Mouse (Mus musculus) stomach, embryonic 14.5 days (tissue): ENCODE measurements around the gene Grid1. TPM values are rescaled to one million over a fixed set of nuclear protein-coding genes. Genes with fewer than 3 reads are reported as not detected.
A peak's percentile ranks its signal among the peaks of the same experiment; 100 is the strongest.

ENCODE experiments used
- ATAC-seq: fragments of 200-750 bp; cut with Nextera tagmentation; 2 replicates; pipeline ENCODE4 v1.8.0; 2017; ENCODE audit warnings: low read depth, moderate TSS enrichment; ENCODE audit not compliant: insufficient number of reproducible peaks, insufficient read depth, low FRiP score
- H3K27ac ChIP-seq: fragments of 300-500 bp; sonication (generic); 2 replicates; pipeline ENCODE4 v1.5.1; 2014; ENCODE audit warnings: mild to moderate bottlenecking, low read length, moderate library complexity, mixed read lengths
- H3K27me3 ChIP-seq: fragments of 300-500 bp; sonication (generic); 2 replicates; pipeline ENCODE4 v1.6.1; 2014; ENCODE audit warnings: low read length, control low read depth, mixed read lengths; ENCODE audit not compliant: control insufficient read depth, insufficient read depth
- H3K36me3 ChIP-seq: fragments of 300-500 bp; sonication (generic); 2 replicates; pipeline ENCODE4 v1.6.1; 2014; ENCODE audit warnings: mild to moderate bottlenecking, control low read depth, low read length, moderate library complexity, mixed read lengths; ENCODE audit not compliant: control insufficient read depth, insufficient read depth
- H3K4me1 ChIP-seq: fragments of 300-500 bp; sonication (generic); 2 replicates; pipeline ENCODE4 v1.6.1; 2014; ENCODE audit warnings: low read length, control low read depth, mixed read lengths; ENCODE audit not compliant: control insufficient read depth, insufficient read depth
- H3K4me2 ChIP-seq: fragments of 300-500 bp; sonication (generic); replicated peaks from 2 replicates; pipeline ENCODE4 v1.6.1; 2014; ENCODE audit warnings: low read depth, low read length, control low read depth
- H3K4me3 ChIP-seq: fragments of 300-500 bp; sonication (generic); 2 replicates; pipeline ENCODE4 v1.5.1; 2014; ENCODE audit warnings: low read depth, low read length, control low read depth
- H3K9ac ChIP-seq: fragments of 300-500 bp; sonication (generic); replicated peaks from 2 replicates; pipeline ENCODE4 v1.6.1; 2014; ENCODE audit warnings: low read depth, mild to moderate bottlenecking, control low read depth, low read length, moderate library complexity, mixed read lengths
- H3K9me3 ChIP-seq: fragments of 300-500 bp; sonication (generic); 2 replicates; pipeline ENCODE4 v1.6.1; 2016; ENCODE audit warnings: low read depth, low read length, control low read depth; ENCODE audit not compliant: control insufficient read depth
- WGBS: fragments of 180-500 bp; shearing (Covaris S2); extraction: QIAGEN DNeasy Blood & Tissue Kit; methylation state at CpG from one replicate; pipeline ENCODE4 v1.1.7; 2014; 5-methylcytosine and 5-hydroxymethylcytosine counted together
- microRNA counts: library from miRNA; unstranded; fragments of <30 nt; microRNA quantifications from one replicate; lab custom pipeline; 2016
- microRNA-seq: library from miRNA; unstranded; fragments of <30 nt; microRNA quantifications from one replicate; pipeline ENCODE4, GENCODE M21; 2016
- polyA plus RNA-seq: library from polyadenylated mRNA; unstranded; fragments of >200 nt; fragmentation: Nextera tagmentation; extraction: Ambion mirVana; gene quantifications from 2 replicates; pipeline ENCODE4 v1.2.1, GENCODE M21; 2014

Gene Grid1
- polyA plus RNA-seq, 1 experiment from 2014 or later: 1.1 TPM

GRCm38 (mm10) chr14:35572991-35573502 is 753.1 kb downstream of the Grid1 start:
- H3K27me3 ChIP-seq: no peaks in the 10 kb centered on the region
- ATAC-seq: no peak
- 79% methylated on average over 4 of the region's 4 CpGs for WGBS
- H3K4me2 ChIP-seq: no peak overlapping the region
- no peaks in the 10 kb centered on the region for H3K9me3 ChIP-seq
- no peak overlapping the region for H3K9ac ChIP-seq
- no peak overlapping the region for H3K4me3 ChIP-seq
- H3K27ac ChIP-seq: no peak overlapping the region
- H3K36me3 ChIP-seq: no peaks in the 10 kb centered on the region
- H3K4me1 ChIP-seq: no peaks in the 10 kb centered on the region

DNA sequence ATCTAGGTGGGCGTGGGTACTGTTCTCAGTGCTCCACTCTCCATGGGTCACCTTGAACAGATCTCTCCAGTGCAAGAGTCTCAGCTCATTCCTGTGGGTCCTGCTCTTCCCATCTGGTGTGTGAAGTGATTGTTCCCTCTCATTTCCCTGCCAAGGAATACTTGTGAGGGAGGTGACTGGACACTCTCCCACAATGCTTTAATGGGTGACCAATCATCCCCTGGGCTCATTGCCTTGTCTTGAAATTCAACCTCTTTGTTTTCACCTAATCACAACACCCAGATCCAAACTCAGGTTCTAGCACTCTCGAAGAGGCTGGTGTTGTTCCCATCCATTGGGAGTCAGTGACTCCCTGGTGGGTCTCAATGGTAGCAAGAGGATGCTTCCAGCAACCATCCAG is 754.6 kb downstream of the Grid1 start:
- H3K27me3 ChIP-seq: no peaks in the 10 kb centered on the region
- H3K9ac ChIP-seq: no peak overlapping the region
- H3K4me3 ChIP-seq: no peak overlapping the region
- no peak overlapping the region for H3K27ac ChIP-seq
- no peak for ATAC-seq
- whole genome bisulfite sequencing: 76% methylated on average over 2 of the region's 2 CpGs
- no peaks in the 10 kb centered on the region for H3K4me1 ChIP-seq
- no peaks in the 10 kb centered on the region for H3K9me3 ChIP-seq
- H3K4me2 ChIP-seq: no peak overlapping the region
- no peaks in the 10 kb centered on the region for H3K36me3 ChIP-seq

DNA sequence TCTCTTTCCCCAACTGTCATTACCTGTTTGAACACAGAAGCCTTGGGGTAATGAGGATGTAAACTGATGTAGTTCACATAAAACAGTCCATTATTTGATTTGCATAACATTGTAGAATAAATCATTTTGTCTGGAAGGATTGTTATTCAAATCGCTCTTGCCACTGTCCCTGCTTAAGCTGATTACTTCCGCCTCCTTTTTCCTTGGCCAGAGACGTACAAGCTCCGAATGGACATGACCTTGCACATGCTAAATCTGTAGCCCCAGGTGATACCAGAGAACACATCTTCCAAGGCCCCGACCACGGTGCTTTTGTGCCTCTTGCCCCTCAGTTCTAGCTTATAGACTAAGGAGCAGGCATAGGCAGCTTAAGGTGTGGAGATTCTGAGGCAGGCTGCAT is 755.4 kb downstream of the Grid1 start:
- 83% methylated on average over 6 of the region's 6 CpGs for WGBS
- no peaks in the 10 kb centered on the region for H3K27me3 ChIP-seq
- H3K4me3 ChIP-seq: no peak overlapping the region
- no peak for ATAC-seq
- no peaks in the 10 kb centered on the region for H3K36me3 ChIP-seq
- no peaks in the 10 kb centered on the region for H3K9me3 ChIP-seq
- no peak overlapping the region for H3K9ac ChIP-seq
- no peaks in the 10 kb centered on the region for H3K4me1 ChIP-seq
- no peak overlapping the region for H3K4me2 ChIP-seq
- no peak overlapping the region for H3K27ac ChIP-seq

GRCm38 (mm10) chr14:35625749-35626148 is 805.8 kb downstream of the Grid1 start:
- no peak overlapping the region for H3K4me2 ChIP-seq
- 89% methylated on average over 5 of the region's 5 CpGs for WGBS
- H3K9me3 ChIP-seq: no peaks in the 10 kb centered on the region
- no peak overlapping the region for H3K9ac ChIP-seq
- H3K4me1 ChIP-seq: no peaks in the 10 kb centered on the region
- H3K27ac ChIP-seq: no peak overlapping the region
- no peaks in the 10 kb centered on the region for H3K27me3 ChIP-seq
- H3K36me3 ChIP-seq: no peaks in the 10 kb centered on the region
- H3K4me3 ChIP-seq: no peak overlapping the region
- no peak for ATAC-seq

MicroRNAs encoded within 50 kb of the gene (microRNA counts, 519-probe panel; counts per million panel counts)
- not detected for microRNA mmu-miR-346 (lab: Ali Mortazavi, UCI)

Small RNAs within 50 kb of the gene (microRNA-seq; reads per million reads assigned to microRNA genes)
- gene Mir346: 22.1 reads per million, percentile 28 among the genes with 10 or more reads in this experiment

Other genes with a start within 250 kb of the Grid1 start
- gene Ldb3, start 231.4 kb upstream of the Grid1 start, polyA plus RNA-seq: 1.3 and 1.8 TPM in 2 replicates
- gene Opn4, start 220.0 kb upstream of the Grid1 start, polyA plus RNA-seq: not detected in 2 replicates
- 31.1 and 33.6 TPM in 2 replicates for gene Wapl, start 146.2 kb upstream of the Grid1 start, polyA plus RNA-seq